Mouse (Mus musculus): ENCODE measurements around the gene Gatad2a. TPM values are rescaled to one million over a fixed set of nuclear protein-coding genes. Genes with fewer than 3 reads are reported as not detected.
"Not testable (repeated sequence)": the region's sequence is repeated elsewhere in the genome, so short reads cannot be mapped to it uniquely, and the experiment has no call there.

Gatad2a gene
- polyA plus RNA-seq, 1 experiment from 2014 or later: 57.4 TPM

- 0 out of 2 replicates have a peak, but pooled peaks cover 9% of the 10 kb centered on the region for H3K4me1 ChIP-seq (replicated peaks; ENCODE audit: control insufficient read depth, insufficient read depth, low read length)
- H3K4me3 ChIP-seq (ENCODE audit: low read depth, low read length): no peak overlapping the region
- WGBS: 52% methylated on average over 1 of the region's 1 CpGs
- DNase-seq (ENCODE audit: low spot score) (no peak), ATAC-seq (replicated peaks; ENCODE audit: low FRiP score, low TSS enrichment, low read depth) (no peak)
- H3K4me2 ChIP-seq (ENCODE audit: low read length): no peak overlapping the region
- no peaks in the 10 kb centered on the region for H3K27me3 ChIP-seq (replicated peaks; ENCODE audit: control insufficient read depth, insufficient read depth, low read length)
- H3K27ac ChIP-seq (ENCODE audit: low read depth): no peak overlapping the region
- H3K9ac ChIP-seq (ENCODE audit: low read length): no peak overlapping the region
- no peaks in the 10 kb centered on the region for H3K36me3 ChIP-seq (ENCODE audit: control insufficient read depth, insufficient read depth, low read length)
- H3K9me3 ChIP-seq (ENCODE audit: control insufficient read depth, low read length): no peaks in the 10 kb centered on the region
Observed at GRCm38 (mm10) chr8:69957419-69957818, 38.8 kb downstream of the Gatad2a start.

GRCm38 (mm10) chr8:69956651-69957050 is 39.5 kb downstream of the Gatad2a start:
- no peak for DNase-seq (ENCODE audit: low spot score)

GRCm38 (mm10) chr8:69954642-69955041 is 41.5 kb downstream of the Gatad2a start:
- Histone ChIP-seq H3K36me3 (ENCODE audit: control insufficient read depth, insufficient read depth, low read length) (peaks cover 7% of the 10 kb centered on the region; the same call in 1 of the 2 replicates), H3K27me3 (replicated peaks; ENCODE audit: control insufficient read depth, insufficient read depth, low read length) (no peaks in the 10 kb centered on the region), H3K27ac (ENCODE audit: low read depth) (no peak overlapping the region), H3K4me1 (replicated peaks; ENCODE audit: control insufficient read depth, insufficient read depth, low read length) (0 out of 2 replicates have a peak, but pooled peaks cover 5% of the 10 kb centered on the region), H3K9ac (ENCODE audit: low read length) (no peak overlapping the region), H3K4me2 (ENCODE audit: low read length) (no peak overlapping the region), H3K4me3 (ENCODE audit: low read depth, low read length) (no peak overlapping the region), H3K9me3 (ENCODE audit: control insufficient read depth, low read length) (no peaks in the 10 kb centered on the region)
- WGBS: 58% methylated on average over 1 of the region's 1 CpGs
- DNase-seq (ENCODE audit: low spot score) (no peak), ATAC-seq (replicated peaks; ENCODE audit: low FRiP score, low TSS enrichment, low read depth) (no peak)

More at GRCm38 (mm10) chr8:69956651-69957050, 39.5 kb downstream of the Gatad2a start:
- Histone ChIP-seq H3K4me1 (replicated peaks; ENCODE audit: control insufficient read depth, insufficient read depth, low read length) (0 out of 2 replicates have a peak, but pooled peaks cover 9% of the 10 kb centered on the region), H3K9me3 (ENCODE audit: control insufficient read depth, low read length) (no peaks in the 10 kb centered on the region), H3K27me3 (replicated peaks; ENCODE audit: control insufficient read depth, insufficient read depth, low read length) (no peaks in the 10 kb centered on the region), H3K27ac (ENCODE audit: low read depth) (no peak overlapping the region), H3K36me3 (ENCODE audit: control insufficient read depth, insufficient read depth, low read length) (no peaks in the 10 kb centered on the region), H3K4me3 (ENCODE audit: low read depth, low read length) (no peak overlapping the region), H3K9ac (ENCODE audit: low read length) (no peak overlapping the region), H3K4me2 (ENCODE audit: low read length) (no peak overlapping the region)
- WGBS: 67% methylated on average over 2 of the region's 2 CpGs
- no peak for ATAC-seq (replicated peaks; ENCODE audit: low FRiP score, low TSS enrichment, low read depth)

GRCm38 (mm10) chr8:69954213-69954612 is 42.0 kb downstream of the Gatad2a start:
- Histone ChIP-seq H3K9ac (ENCODE audit: low read length) (no peak overlapping the region), H3K27ac (ENCODE audit: low read depth) (no peak overlapping the region), H3K27me3 (replicated peaks; ENCODE audit: control insufficient read depth, insufficient read depth, low read length) (no peaks in the 10 kb centered on the region), H3K4me2 (ENCODE audit: low read length) (no peak overlapping the region), H3K4me3 (ENCODE audit: low read depth, low read length) (no peak overlapping the region), H3K4me1 (replicated peaks; ENCODE audit: control insufficient read depth, insufficient read depth, low read length) (0 out of 2 replicates have a peak, but pooled peaks cover 4% of the 10 kb centered on the region), H3K36me3 (ENCODE audit: control insufficient read depth, insufficient read depth, low read length) (peaks cover 11% of the 10 kb centered on the region), H3K9me3 (ENCODE audit: control insufficient read depth, low read length) (no peaks in the 10 kb centered on the region)
- WGBS: 77% methylated on average over 4 of the region's 4 CpGs
- ATAC-seq (replicated peaks; ENCODE audit: low FRiP score, low TSS enrichment, low read depth) (no peak), DNase-seq (ENCODE audit: low spot score) (no peak)

- Histone ChIP-seq H3K27ac (ENCODE audit: low read depth) (no peak overlapping the region), H3K9ac (ENCODE audit: low read length) (no peak overlapping the region), H3K9me3 (ENCODE audit: control insufficient read depth, low read length) (no peaks in the 10 kb centered on the region), H3K4me3 (ENCODE audit: low read depth, low read length) (no peak overlapping the region), H3K4me1 (replicated peaks; ENCODE audit: control insufficient read depth, insufficient read depth, low read length) (no peaks in the 10 kb centered on the region), H3K27me3 (replicated peaks; ENCODE audit: control insufficient read depth, insufficient read depth, low read length) (no peaks in the 10 kb centered on the region), H3K4me2 (ENCODE audit: low read length) (no peak overlapping the region), H3K36me3 (ENCODE audit: control insufficient read depth, insufficient read depth, low read length) (peaks cover 22% of the 10 kb centered on the region)
- no peak for DNase-seq (ENCODE audit: low spot score)
- no peak for ATAC-seq (replicated peaks; ENCODE audit: low FRiP score, low TSS enrichment, low read depth)
- WGBS: 99% methylated on average over 2 of the region's 2 CpGs
Observed at GRCm38 (mm10) chr8:69950300-69950699, 45.9 kb downstream of the Gatad2a start.

- DNase-seq (ENCODE audit: low spot score); H3K27me3 ChIP-seq (replicated peaks; ENCODE audit: control insufficient read depth, insufficient read depth, low read length); ATAC-seq (replicated peaks; ENCODE audit: low FRiP score, low TSS enrichment, low read depth); H3K9ac ChIP-seq (ENCODE audit: low read length); H3K36me3 ChIP-seq (ENCODE audit: control insufficient read depth, insufficient read depth, low read length); H3K27ac ChIP-seq (ENCODE audit: low read depth); H3K9me3 ChIP-seq (ENCODE audit: control insufficient read depth, low read length); H3K4me3 ChIP-seq (ENCODE audit: low read depth, low read length); H3K4me2 ChIP-seq (ENCODE audit: low read length): not testable (repeated sequence)
- peaks cover 22% of the 10 kb centered on the region for H3K4me1 ChIP-seq (replicated peaks; ENCODE audit: control insufficient read depth, insufficient read depth, low read length)
- 92% methylated on average over 2 of the region's 3 CpGs for WGBS
Observed at GRCm38 (mm10) chr8:69942495-69942894, 53.7 kb downstream of the Gatad2a start.

- WGBS: 82% methylated on average over 2 of the region's 2 CpGs
Observed at GRCm38 (mm10) chr8:69940386-69940785, 55.8 kb downstream of the Gatad2a start.

GRCm38 (mm10) chr8:69939633-69940032 is 56.6 kb downstream of the Gatad2a start:
- no peak for ATAC-seq (replicated peaks; ENCODE audit: low FRiP score, low TSS enrichment, low read depth)
- Histone ChIP-seq H3K9me3 (ENCODE audit: control insufficient read depth, low read length) (no peaks in the 10 kb centered on the region), H3K9ac (ENCODE audit: low read length) (no peak overlapping the region), H3K4me2 (ENCODE audit: low read length) (no peak overlapping the region), H3K27ac (ENCODE audit: low read depth) (no peak overlapping the region), H3K36me3 (ENCODE audit: control insufficient read depth, insufficient read depth, low read length) (peaks cover 6% of the 10 kb centered on the region), H3K4me1 (replicated peaks; ENCODE audit: control insufficient read depth, insufficient read depth, low read length) (peaks cover 27% of the 10 kb centered on the region), H3K27me3 (replicated peaks; ENCODE audit: control insufficient read depth, insufficient read depth, low read length) (no peaks in the 10 kb centered on the region), H3K4me3 (ENCODE audit: low read depth, low read length) (no peak overlapping the region)
- DNase-seq (ENCODE audit: low spot score): no peak
- WGBS: 27% methylated on average over 3 of the region's 3 CpGs

More at GRCm38 (mm10) chr8:69940386-69940785, 55.8 kb downstream of the Gatad2a start:
- no peaks in the 10 kb centered on the region for H3K27me3 ChIP-seq (replicated peaks; ENCODE audit: control insufficient read depth, insufficient read depth, low read length)
- ATAC-seq (replicated peaks; ENCODE audit: low FRiP score, low TSS enrichment, low read depth): no peak
- DNase-seq (ENCODE audit: low spot score): no peak
- H3K9me3 ChIP-seq (ENCODE audit: control insufficient read depth, low read length): no peaks in the 10 kb centered on the region
- no peak overlapping the region for H3K4me2 ChIP-seq (ENCODE audit: low read length)
- H3K27ac ChIP-seq (ENCODE audit: low read depth): no peak overlapping the region
- H3K36me3 ChIP-seq (ENCODE audit: control insufficient read depth, insufficient read depth, low read length): 0 out of 2 replicates have a peak, but pooled peaks cover 4% of the 10 kb centered on the region
- no peak overlapping the region for H3K4me3 ChIP-seq (ENCODE audit: low read depth, low read length)
- peaks cover 28% of the 10 kb centered on the region for H3K4me1 ChIP-seq (replicated peaks; ENCODE audit: control insufficient read depth, insufficient read depth, low read length)
- H3K9ac ChIP-seq (ENCODE audit: low read length): no peak overlapping the region

- Histone ChIP-seq H3K27me3 (replicated peaks; ENCODE audit: control insufficient read depth, insufficient read depth, low read length) (no peaks in the 10 kb centered on the region), H3K27ac (ENCODE audit: low read depth) (no peak overlapping the region), H3K4me1 (replicated peaks; ENCODE audit: control insufficient read depth, insufficient read depth, low read length) (peaks cover 24% of the 10 kb centered on the region), H3K4me3 (ENCODE audit: low read depth, low read length) (no peak overlapping the region), H3K36me3 (ENCODE audit: control insufficient read depth, insufficient read depth, low read length) (peaks cover 18% of the 10 kb centered on the region), H3K4me2 (ENCODE audit: low read length) (no peak overlapping the region), H3K9ac (ENCODE audit: low read length) (no peak overlapping the region), H3K9me3 (ENCODE audit: control insufficient read depth, low read length) (no peaks in the 10 kb centered on the region)
- 80% methylated on average over 6 of the region's 6 CpGs for WGBS
- no peak for DNase-seq (ENCODE audit: low spot score)
- ATAC-seq (replicated peaks; ENCODE audit: low FRiP score, low TSS enrichment, low read depth): no peak
Observed at GRCm38 (mm10) chr8:69938245-69938982, 57.8 kb downstream of the Gatad2a start.
